10 mouse cellular contexts compared by ENCODE assay signal in genomic region chr11:88557116-88557768, GRCm38 (mm10).
DNase-seq lines count a peak whose midpoint lies in the region; ATAC-seq lines count a peak whose summit lies in the region.
"Had no signal": no experiment of that assay in that cellular context is flagged by ENCODE, and none has a peak within 500 bp of the region (broad histone marks: within the 10 kb centered on the region; RNA-seq: fewer than 3 reads in every experiment).

No protein-coding gene starts in this region.

- intact Hi-C loops in left cerebral cortex, postnatal 10 days (cut with DNase I), result loop anchor here (10.0 kb wide), 2 partner anchors 158 to 268 kb away; partner anchors contain the start of gene Msi2

- ATAC-seq in lung, embryonic 15.5 days (ENCODE audit: borderline replicate concordance, extremely low read depth, low FRiP score, low TSS enrichment), result no peak
- no peak for ATAC-seq in intestine, embryonic 15.5 days
- no peak for ATAC-seq in stomach, embryonic 14.5 days (ENCODE audit: insufficient number of reproducible peaks, insufficient read depth, low FRiP score, low read depth)

- H3K27ac ChIP-seq in lung, embryonic 15.5 days, result peak overlapping the region; percentile 68
- H3K27ac ChIP-seq in intestine, embryonic 15.5 days, result peak overlapping the region; percentile 60
- H3K27ac ChIP-seq in stomach, embryonic 14.5 days (ENCODE audit: low read length), result peak overlapping the region; percentile 29; the same call in 1 of the 2 replicates

- H3K27me3 ChIP-seq in lung, embryonic 15.5 days, result no peaks in the 10 kb centered on the region
- H3K27me3 ChIP-seq in intestine, embryonic 15.5 days (replicated peaks), result no peaks in the 10 kb centered on the region
- no peaks in the 10 kb centered on the region for H3K27me3 ChIP-seq in stomach, embryonic 14.5 days (ENCODE audit: control insufficient read depth, insufficient read depth, low read length)

- peaks cover 90% of the 10 kb centered on the region for H3K4me1 ChIP-seq in lung, embryonic 15.5 days
- peaks cover 70% of the 10 kb centered on the region for H3K4me1 ChIP-seq in intestine, embryonic 15.5 days (replicated peaks)
- peaks cover 71% of the 10 kb centered on the region for H3K4me1 ChIP-seq in stomach, embryonic 14.5 days (ENCODE audit: control insufficient read depth, insufficient read depth, low read length)

- no peak overlapping the region for H3K4me2 ChIP-seq in lung, embryonic 15.5 days
- H3K4me2 ChIP-seq in intestine, embryonic 15.5 days (replicated peaks), result no peak overlapping the region
- no peak overlapping the region for H3K4me2 ChIP-seq in stomach, embryonic 14.5 days (replicated peaks; ENCODE audit: low read depth, low read length)

- no peaks in the 10 kb centered on the region for H3K9me3 ChIP-seq in lung, embryonic 15.5 days
- no peaks in the 10 kb centered on the region for H3K9me3 ChIP-seq in intestine, embryonic 15.5 days
- H3K9me3 ChIP-seq in stomach, embryonic 14.5 days (ENCODE audit: control insufficient read depth, low read depth, low read length), result no peaks in the 10 kb centered on the region

- 42% methylated on average over 4 of the region's 4 CpGs for WGBS in lung, embryonic 15.5 days
- WGBS in intestine, embryonic 15.5 days, result 45% methylated on average over 4 of the region's 4 CpGs
- 49% methylated on average over 4 of the region's 4 CpGs for WGBS in stomach, embryonic 14.5 days

- DNase-seq in gastrocnemius, adult 18-20 months (ENCODE audit: low spot score), result peak; percentile 47
- DNase-seq in gastrocnemius, postnatal 4 days (ENCODE audit: low spot score in 2 of 2), result no peak
- DNase-seq in lung, postnatal 10 days, result no peak
- no peak for DNase-seq in left cerebral cortex, postnatal 10 days (ENCODE audit: extremely low spot score in 1 of 2, low spot score in 2 of 2)
- DNase-seq in cerebellum, postnatal 10 days, result no peak
- DNase-seq: adrenal gland, postnatal 36 days; thymus, postnatal 36 days had no signal

- no peaks in the 10 kb centered on the region for H3K36me3 ChIP-seq in lung, embryonic 15.5 days
- H3K36me3 ChIP-seq in intestine, embryonic 15.5 days, result no peaks in the 10 kb centered on the region
- no peaks in the 10 kb centered on the region for H3K36me3 ChIP-seq in stomach, embryonic 14.5 days (ENCODE audit: control insufficient read depth, insufficient read depth, low read length)

- H3K4me3 ChIP-seq in lung, embryonic 15.5 days, result no peak overlapping the region
- no peak overlapping the region for H3K4me3 ChIP-seq in intestine, embryonic 15.5 days (replicated peaks)
- no peak overlapping the region for H3K4me3 ChIP-seq in stomach, embryonic 14.5 days (ENCODE audit: low read depth, low read length)

- H3K9ac ChIP-seq in lung, embryonic 15.5 days, result no peak overlapping the region
- no peak overlapping the region for H3K9ac ChIP-seq in intestine, embryonic 15.5 days
- H3K9ac ChIP-seq in stomach, embryonic 14.5 days (replicated peaks; ENCODE audit: low read depth, low read length), result no peak overlapping the region
